Comparison of ENCODE assay signal across 8 mouse cellular contexts in the genomic region with DNA sequence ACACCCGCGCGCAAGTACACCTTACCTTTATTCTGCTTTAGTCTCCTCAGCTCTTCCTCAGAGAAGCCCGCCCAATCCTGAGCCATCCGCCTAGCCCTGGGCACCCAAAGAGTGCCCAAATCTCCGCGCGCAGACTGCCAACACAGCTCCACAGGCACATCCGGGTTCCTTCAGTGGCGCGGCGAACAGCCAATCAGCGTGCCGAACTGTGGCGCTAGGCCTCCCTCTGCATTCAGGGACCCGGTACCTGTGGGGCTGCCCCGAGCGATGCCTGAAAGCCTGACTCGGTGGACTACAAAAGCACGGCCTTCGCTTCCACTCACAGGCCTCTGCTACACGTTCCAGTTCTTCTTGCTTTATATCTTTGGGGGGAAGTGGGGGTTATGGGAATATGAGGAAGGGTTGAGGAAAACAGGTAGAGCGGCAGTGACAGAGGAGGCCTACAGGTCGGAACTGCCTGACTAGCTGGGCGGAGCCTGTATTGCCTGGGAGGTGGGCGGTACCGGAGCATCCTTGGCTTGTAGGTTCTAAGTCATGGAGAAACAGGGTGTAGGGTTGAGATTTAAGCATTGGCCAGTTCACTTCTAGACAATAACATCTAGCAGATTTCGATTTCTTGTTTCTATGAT. TPM values are rescaled to one million over a fixed set of nuclear protein-coding genes. Genes with fewer than 3 reads are reported as not detected.
A peak's percentile ranks its signal among the peaks of the same experiment; 100 is the strongest.
DNase-seq lines count a peak whose midpoint lies in the region; ATAC-seq lines count a peak whose summit lies in the region.

A gene (minus strand): TSS at position 172 of the 629 bp plus-strand sequence.

- H3K4me1 ChIP-seq in hindbrain, embryonic 14.5 days (replicated peaks; ENCODE audit: control insufficient read depth, insufficient read depth, low read length), result peaks cover 14% of the 10 kb centered on the region

- H3K36me3 ChIP-seq in hindbrain, embryonic 14.5 days (replicated peaks; ENCODE audit: control insufficient read depth, insufficient read depth), result no peaks in the 10 kb centered on the region

- H3K27me3 ChIP-seq in hindbrain, embryonic 14.5 days (ENCODE audit: control insufficient read depth, insufficient read depth, low read length), result no peaks in the 10 kb centered on the region

- H3K27ac ChIP-seq in hindbrain, embryonic 14.5 days, result peak within 1 kb of the TSS; percentile 82

- ATAC-seq in hindbrain, embryonic 14.5 days (ENCODE audit: low FRiP score), result peak; percentile 100

- H3K4me3 ChIP-seq in hindbrain, embryonic 14.5 days (replicated peaks; ENCODE audit: low read length), result peak within 1 kb of the TSS; percentile 78

- H3K9ac ChIP-seq in hindbrain, embryonic 14.5 days, result peak within 1 kb of the TSS; percentile 80

- peak within 1 kb of the TSS; percentile 84 for H3K4me2 ChIP-seq in hindbrain, embryonic 14.5 days (replicated peaks)

- no peaks in the 10 kb centered on the region for H3K9me3 ChIP-seq in hindbrain, embryonic 14.5 days (ENCODE audit: control insufficient read depth, low read length)

- WGBS in hindbrain, embryonic 14.5 days, result under 1% methylated on average over 28 of the region's 28 CpGs

- peak; percentile 95 for DNase-seq in R1 (ENCODE audit: low read depth, low spot score)
- DNase-seq in cerebellum, postnatal 25 days, result peak; percentile 98 to 99
- DNase-seq in frontal cortex, postnatal 25 days (ENCODE audit: low spot score in 2 of 2), result peak; percentile 94
- DNase-seq in hindbrain, embryonic 14.5 days (ENCODE audit: low spot score), result peak; percentile 93
- peak; percentile 95 for DNase-seq in layer of hippocampus, postnatal 36 days
- peak; percentile 97 for DNase-seq in lung, postnatal 36 days
- peak; percentile 96 for DNase-seq in retina, postnatal 1 day
- DNase-seq in urinary bladder, adult 18-20 months (ENCODE audit: low spot score in 2 of 2), result peak; percentile 92 to 93

RNA-seq across cellular contexts. Expression of the gene that starts here (rescaled TPM):
- 20.5 and 22.2 TPM in 2 replicates for polyA plus RNA-seq in hindbrain, embryonic 14.5 days (2014; fragmentation: Nextera tagmentation; extraction: Ambion mirVana)
- total RNA-seq in layer of hippocampus, postnatal 36 days (2021), result 10 to 100 TPM; 11.7 to 12.8 TPM

Comparison
In these comparisons a context has a peak if more than half of its experiments do, and no peak if none do; other contexts are left out.
1. Peak in every context shown above with its lines: DNase-seq, ATAC-seq, H3K4me3 ChIP-seq and H3K27ac ChIP-seq.